Mouse (Mus musculus): ENCODE data around the gene Dusp5.
A peak's percentile ranks its signal among the peaks of the same experiment; 100 is the strongest.
"Not testable (repeated sequence)": the region's sequence is repeated elsewhere in the genome, so short reads cannot be mapped to it uniquely, and the experiment has no call there.

Gene Dusp5

DNA sequence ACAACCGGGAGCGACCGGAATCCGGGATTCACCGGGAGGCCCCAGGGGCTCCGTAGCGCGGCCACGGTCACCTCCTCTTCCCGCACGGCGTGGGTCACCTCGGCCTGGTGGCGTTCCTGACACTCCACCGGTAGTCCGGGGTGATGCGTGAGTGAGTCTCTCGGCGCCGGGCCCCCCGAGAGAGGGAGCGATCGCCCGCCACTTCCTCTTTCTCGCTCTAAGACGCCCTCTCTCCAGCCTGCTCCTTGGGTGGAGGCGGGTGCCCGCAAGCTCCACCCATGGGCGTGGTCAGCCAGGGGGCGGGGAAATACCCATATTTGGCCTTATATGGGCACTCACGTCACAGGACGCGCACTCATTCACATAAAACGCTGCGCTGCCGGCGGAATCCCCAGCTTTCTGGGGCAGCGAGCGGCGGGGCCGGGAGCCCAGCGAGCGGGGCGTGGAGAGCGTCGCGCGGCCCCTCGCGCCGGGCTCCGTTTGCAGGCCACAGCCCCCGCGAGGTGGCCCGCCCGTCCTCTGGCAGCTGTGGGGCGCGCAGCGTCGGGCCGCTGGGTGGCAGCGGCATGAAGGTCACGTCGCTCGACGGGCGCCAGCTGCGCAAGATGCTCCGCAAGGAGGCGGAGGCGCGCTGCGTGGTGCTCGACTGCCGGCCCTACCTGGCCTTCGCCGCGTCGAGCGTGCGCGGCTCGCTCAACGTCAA is at the start of gene Dusp5:
Gene Dusp5 (plus strand): TSS at position 358 of the 703 bp plus-strand sequence.
- no peak for DNase-seq (ENCODE audit: extremely low read depth, low read depth, low spot score)

DNA sequence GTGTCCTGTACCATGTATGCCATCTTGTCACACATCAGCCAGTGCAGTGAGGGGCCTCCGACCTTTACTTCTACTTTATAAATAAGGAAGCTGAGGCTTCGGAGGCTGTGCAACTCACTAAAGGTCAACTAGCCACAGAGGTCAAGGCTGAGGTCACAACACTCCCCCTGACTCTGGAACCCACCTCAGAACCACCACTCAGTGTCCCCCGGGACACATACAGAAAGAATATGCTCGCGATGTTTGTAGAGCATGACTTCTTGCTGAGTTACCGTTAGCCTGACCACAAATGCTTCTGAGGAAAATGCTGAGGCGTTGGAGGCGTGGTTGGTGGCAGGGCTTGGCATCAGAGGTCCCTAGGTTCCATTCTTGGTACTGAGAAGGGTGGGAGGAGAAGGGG is 49.3 kb upstream of the Dusp5 start:
- DNase-seq (ENCODE audit: extremely low read depth, low read depth, low spot score): no peak

DNA sequence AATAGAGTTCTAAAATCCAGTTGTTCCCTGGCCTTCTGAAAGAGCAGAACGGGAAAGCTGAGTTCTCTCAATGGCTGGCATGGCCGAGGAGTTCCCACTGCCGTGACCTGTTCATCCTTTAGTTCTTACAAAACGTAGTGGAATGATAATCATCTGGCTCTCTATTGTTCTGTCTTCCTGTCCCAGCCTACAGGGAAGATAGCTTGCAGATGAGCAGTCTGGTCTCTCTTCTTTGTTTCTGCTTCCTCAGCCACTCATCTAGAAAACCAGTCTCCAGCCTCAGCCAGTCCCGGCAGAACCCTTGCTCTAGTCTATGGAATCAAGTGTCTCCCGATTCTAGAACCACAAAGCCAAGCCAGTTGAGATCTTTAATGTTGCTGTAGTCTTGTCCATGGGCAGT is 46.8 kb upstream of the Dusp5 start:
- no peak for DNase-seq (ENCODE audit: extremely low read depth, low read depth, low spot score)

DNA sequence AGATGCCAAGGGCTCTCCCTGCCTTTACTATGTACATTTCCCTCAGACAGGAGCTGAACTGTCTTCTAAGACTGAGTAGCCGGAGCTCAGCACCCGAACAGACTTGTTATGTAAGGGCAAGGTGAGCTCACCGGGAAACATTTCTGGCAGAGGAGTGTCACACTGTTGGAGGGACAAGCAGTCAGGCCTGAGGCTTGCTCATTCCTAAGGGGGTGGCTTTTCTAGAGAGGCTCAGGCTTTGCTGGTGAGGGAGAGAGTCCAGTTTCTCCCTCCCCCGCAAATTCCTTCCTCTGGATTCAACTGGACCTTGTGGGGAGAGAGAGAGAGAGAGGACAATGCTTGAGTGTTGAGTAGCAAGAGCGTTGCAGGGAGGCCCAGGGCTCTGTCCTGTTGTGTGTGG is 46.4 kb upstream of the Dusp5 start:
- DNase-seq (ENCODE audit: extremely low read depth, low read depth, low spot score): peak; percentile 42

DNA sequence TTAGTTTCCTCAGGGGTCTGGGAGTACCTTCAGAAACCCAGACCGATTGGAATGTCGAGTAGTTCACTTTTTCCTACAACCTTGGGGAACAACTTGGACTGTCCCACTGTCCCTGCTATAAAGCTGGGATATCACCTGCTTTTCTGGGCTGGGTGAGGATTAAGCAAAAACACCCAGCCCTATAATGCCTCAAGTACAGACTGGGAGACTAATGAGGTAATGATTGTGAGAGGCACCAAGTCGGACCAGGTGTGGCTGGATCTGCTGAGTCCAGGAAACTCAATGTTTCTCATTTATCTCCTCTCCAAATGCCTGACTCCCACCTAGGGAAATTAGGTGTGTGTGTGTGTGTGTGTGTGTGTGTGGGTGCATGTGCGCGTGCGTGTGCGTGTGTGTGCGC is 44.9 kb upstream of the Dusp5 start:
- no peak for DNase-seq (ENCODE audit: extremely low read depth, low read depth, low spot score)

DNA sequence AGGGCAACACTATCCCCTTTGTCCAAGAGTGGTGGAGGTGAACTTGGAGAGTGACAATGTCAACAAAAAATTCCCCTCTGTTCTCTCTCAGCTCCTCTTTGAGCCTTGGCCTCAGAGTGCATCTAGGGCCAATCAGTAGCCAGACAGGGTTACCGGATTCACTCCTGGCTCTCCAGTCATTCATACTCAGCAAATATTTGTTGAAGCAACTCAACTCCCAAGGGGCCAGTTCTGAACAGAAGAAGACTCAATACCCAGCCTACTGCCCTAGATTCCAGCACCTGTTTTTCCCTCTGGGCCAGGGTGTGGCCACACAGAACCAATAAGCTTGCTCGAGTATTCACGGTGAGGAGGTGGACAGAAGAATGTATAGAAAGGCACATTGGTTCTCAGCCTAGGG is 44.0 kb upstream of the Dusp5 start:
- DNase-seq (ENCODE audit: extremely low read depth, low read depth, low spot score): no peak

DNA sequence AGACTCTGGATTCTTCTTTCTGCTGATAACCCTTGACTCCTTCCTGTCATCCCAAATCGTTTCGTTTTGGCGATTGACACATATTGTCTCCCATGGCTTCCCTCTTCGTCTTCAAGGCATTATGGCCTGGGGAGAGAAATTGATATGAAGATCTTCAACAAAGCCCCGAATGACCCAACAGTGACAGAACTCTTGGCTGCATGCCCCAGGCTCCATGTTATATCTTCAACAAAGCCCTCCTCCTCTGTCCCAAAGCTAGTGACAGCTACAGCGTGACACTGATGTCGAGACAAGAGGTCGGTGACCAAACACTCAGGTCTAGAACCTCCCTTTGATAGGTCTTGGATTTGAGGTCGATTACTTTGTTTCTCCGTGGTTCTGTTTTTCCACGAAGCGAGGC is 39.7 kb upstream of the Dusp5 start:
- DNase-seq (ENCODE audit: extremely low read depth, low read depth, low spot score): no peak

DNA sequence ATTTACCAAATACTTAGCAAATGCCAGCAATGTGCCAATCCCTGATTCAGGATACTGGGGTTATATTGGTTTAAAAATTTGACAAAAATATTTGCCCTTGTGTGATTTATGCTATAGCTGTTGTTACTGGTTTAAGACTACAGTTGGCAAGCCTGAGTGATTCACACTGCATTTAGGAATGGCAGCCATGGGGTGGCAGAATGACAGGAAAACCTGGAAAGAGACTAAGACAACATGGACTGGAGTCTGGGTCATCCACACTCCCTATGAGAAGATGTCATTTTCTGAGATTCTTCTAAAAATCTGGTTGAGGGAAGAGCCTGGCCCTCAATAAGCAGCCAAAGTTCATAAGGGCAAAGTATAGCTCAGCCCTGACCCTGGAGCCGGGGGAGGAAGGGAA is 39.0 kb upstream of the Dusp5 start:
- DNase-seq (ENCODE audit: extremely low read depth, low read depth, low spot score): no peak

DNA sequence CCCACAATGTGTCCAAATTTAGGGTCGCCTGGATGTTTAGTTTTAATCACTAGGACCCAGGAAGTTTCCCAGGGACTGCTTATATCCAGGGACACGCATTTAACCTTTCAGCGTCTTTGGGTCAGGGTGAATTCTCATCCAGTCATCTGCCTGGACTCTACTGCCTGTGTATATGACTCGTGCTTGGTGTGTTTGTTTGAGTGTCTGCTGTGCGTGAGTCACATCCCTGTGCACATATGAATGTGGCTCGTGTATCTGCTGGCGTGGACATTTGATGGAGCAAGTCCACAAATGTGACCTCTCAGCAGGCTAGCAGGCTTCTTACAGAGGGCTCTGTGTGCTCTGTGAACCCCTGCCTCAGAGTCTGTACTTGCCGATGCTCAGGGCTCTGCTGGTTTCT is 38.0 kb upstream of the Dusp5 start:
- no peak for DNase-seq (ENCODE audit: extremely low read depth, low read depth, low spot score)

DNA sequence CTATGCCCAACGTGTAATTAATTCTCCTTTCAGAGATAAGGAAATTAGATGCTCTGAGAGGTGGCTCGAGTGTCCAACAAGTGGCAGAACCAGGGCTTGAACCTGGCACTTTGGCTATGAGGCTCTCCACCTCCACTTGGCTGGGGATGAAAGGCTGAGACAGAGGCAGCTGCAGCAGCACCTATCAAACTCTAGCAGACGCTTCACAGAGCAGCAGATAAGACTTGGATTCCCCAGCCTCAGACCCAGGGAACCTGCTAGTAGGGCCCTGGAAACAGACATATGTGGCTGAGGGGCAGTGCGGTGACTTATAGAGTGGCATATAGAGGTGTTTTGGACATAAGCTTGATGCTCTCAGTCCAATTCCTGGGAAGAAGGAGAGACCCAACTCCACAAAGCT is 36.4 kb upstream of the Dusp5 start:
- no peak for DNase-seq (ENCODE audit: extremely low read depth, low read depth, low spot score)

DNA sequence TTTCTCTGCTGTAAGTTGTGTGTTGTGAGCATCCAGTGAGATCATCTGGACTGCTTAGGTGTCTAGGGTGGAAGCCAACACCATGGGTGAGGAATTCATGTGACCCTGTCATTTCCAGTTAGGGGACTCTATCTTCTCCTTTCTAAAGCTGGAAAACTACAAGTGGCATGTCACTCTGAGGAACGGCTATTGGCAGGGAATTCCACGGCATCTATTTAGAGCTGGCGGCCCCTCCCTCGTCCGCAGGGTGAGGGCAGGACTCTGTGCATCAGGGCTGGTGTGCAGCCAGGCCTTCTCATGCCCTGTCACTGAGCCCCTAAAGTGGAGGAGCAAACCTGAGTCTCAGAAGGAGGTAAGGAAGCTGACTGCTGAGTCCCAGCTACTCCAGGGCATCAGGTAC is 35.0 kb upstream of the Dusp5 start:
- no peak for DNase-seq (ENCODE audit: extremely low read depth, low read depth, low spot score)

DNA sequence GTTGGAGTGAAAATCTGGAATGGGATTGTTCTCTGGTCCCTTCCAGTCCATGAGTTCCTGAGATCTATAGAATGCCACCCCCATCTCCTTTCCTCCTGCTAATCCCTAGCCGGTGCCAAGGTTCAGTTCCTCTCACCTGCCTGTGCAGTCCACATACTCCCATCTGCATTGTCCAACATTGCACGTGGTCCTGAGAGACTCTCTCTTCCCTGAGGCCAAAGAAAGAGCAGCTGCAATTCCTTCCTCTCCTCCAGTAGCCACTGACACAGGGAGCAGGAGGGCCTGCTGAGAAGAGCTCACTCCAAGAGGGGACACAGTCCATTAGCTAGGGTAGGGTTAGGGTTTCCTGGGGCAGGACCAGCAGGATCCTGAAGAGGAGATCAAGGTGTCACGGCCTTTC is 31.0 kb upstream of the Dusp5 start:
- no peak for DNase-seq (ENCODE audit: extremely low read depth, low read depth, low spot score)

DNA sequence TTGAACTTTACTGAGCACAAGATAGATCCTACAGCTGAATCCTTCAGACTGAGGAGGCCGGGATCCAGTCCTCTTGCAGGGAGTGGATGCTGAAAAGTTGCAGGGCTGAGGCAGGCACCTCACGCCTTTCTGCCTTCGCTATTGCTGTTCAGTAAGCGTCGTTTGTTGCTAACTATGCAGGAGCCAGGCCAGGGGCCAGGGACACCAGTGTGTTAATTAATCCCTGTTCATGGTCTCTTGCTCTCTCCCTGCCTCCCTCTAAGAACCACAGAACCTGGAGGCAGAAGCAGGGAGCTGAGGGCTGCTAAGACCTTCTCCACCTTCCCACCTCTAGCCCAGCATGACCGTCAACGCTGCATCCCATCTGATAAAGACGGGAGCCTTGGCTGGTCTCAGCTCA is 29.9 kb upstream of the Dusp5 start:
- no peak for DNase-seq (ENCODE audit: extremely low read depth, low read depth, low spot score)

DNA sequence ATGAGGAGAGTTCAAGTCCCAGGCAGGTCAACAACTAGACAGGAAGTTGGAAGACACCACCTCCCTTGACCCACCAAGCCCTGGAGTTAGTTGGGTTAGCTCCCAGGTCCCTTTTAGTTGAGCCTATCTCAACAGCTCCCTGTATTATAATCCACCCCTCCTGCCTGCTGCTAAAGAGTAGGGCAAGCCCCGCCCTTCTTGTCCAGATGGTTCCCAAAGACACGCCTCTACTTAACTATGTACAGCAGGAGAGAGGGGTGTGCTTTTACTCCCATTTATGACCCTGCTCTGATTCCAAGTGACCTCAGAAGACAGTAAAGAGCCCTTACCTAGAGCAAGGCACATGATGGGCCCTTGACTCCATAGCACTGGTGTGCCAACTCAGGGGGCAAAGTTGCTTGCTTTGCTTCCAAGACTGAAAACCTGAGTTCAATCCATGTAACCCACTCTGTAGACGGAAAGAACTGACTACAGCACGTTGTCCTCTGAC is 29.4 kb upstream of the Dusp5 start:
- no peak for DNase-seq (ENCODE audit: extremely low read depth, low read depth, low spot score)

DNA sequence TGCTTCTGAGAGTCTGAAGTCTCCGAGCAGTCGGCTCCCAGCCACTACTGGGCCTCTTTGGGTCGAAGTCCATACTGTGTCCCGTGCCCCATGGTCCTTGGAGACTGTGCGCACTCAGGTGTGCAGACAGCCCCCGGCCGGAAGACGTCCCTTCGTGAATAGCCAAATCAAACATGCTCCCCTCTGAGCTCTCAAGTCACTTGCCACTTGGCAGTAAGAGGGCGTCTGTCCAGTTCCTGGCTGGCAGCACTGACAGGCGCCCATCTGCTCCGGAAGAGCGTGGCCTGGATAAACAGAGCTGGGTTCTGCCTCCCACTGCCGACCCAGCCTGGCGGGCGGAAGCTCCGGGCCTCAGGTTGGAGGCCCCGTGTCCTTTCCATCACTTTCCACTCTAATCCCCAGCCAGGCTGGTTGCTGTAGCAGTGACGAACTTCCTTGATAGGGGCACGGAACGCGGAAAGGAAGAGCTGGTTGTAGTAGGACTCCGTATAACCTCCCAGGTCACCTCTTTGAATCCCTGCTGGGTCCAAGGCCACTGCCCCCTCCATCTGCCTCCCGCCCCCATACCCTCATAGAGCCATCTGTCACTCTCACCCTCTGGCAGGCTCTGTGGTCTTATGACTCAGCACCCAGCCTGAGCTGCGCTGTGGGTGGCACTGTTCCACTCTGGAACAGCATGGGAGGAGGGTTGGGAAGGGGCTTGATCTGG is 28.5 kb upstream of the Dusp5 start:
- no peak for DNase-seq (ENCODE audit: extremely low read depth, low read depth, low spot score)

DNA sequence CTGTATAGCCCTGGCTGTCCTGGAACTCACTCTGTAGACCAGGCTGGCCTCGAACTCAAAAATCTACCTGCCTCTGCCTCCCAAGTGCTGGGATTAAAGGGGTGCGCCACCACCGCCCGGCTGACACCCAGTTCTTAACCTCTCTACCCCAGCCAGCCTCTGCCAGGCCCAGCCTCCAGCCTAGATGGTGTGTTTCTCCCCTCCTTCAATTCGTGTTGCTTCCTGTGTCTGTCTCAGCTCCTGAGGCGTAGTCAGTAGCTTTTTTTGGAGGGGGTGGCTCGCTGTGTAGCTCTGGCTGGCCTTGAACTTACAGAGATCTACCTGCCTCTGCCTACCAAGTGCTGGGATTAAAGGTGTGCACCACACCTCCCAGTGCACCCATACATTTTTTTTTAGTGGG is 27.7 kb upstream of the Dusp5 start:
- DNase-seq (ENCODE audit: extremely low read depth, low read depth, low spot score): not testable (repeated sequence)

DNA sequence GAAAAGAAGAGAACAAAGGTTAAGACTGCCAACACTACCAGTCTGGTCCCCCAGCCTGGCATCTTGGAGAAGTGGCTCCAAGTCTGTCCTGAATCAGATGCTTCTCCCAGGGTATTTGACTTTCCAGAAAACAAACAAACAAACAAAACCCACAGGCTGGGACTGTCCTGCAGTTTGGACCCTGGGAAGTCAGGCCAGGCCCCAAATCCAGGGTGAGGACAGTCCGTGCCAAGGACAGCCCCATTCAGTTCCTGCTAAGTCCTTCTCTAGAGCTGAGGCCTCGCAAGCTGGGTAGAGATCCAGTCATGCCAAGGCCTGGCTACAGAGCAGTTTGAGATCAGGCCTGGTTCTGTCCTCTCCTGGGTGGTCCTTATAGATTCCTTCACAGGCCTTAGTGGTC is 27.1 kb upstream of the Dusp5 start:
- no peak for DNase-seq (ENCODE audit: extremely low read depth, low read depth, low spot score)

DNA sequence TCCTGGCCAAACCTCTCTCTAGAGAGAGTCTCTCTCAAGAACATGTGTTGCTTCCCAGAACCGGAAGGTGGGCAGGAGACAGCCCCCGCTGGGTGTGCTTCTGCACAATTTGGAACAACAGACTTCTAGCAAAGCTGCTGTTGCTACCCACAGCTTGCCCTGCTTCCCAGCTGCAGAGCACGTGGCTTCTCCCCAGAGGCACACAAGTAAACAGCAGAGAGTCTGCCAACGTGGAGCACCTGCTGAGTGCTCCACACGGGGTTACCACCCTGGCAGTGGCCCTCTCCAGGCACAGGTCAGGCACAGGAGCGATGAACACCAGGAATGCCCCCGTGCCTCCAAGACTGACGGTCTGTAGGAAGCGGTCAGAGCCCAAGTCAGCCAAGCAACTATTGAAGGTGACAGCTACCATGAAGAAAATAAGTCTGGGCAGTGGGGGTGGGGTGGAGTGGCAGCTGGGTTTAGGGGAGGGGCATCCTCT is 26.0 kb upstream of the Dusp5 start:
- no peak for DNase-seq (ENCODE audit: extremely low read depth, low read depth, low spot score)

DNA sequence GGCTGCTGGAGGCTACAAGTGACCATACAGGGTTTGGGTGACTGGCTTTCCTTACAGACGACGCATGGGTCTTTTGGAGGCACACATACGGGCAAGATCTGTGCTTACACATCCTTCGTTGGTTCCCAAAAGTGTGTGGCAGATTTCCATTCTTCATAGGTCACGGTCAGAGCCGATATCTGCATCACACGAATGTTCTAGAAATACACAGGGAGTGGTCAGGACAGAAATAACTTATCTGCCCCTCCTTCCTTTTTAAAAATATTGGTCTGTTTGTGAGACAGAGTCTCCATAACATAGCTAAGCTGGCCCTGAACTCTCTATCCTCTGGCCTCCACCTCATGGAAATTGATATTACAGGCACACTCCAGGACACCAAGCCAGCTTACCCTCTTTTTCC is 24.7 kb upstream of the Dusp5 start:
- DNase-seq (ENCODE audit: extremely low read depth, low read depth, low spot score): no peak

DNA sequence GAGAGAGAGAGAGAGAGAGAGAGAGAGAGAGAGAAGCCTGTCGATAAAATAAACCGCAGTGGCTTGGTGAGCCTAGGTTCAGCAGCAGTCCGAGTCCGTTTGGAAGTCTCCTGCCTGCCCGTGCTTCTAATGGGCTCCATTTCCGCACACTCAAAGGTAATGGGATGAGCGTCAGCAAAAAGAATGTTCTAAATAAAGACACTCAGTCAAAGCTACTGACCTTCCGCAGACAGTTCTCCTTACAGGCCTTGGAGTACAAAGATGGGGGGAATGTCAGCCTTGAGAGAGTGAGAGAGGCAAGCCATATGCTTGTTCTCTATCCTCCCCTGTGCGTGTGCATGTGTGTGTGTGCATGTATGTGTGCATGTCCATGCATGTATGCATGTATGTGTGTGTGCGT is 23.2 kb upstream of the Dusp5 start:
- no peak for DNase-seq (ENCODE audit: extremely low read depth, low read depth, low spot score)

DNA sequence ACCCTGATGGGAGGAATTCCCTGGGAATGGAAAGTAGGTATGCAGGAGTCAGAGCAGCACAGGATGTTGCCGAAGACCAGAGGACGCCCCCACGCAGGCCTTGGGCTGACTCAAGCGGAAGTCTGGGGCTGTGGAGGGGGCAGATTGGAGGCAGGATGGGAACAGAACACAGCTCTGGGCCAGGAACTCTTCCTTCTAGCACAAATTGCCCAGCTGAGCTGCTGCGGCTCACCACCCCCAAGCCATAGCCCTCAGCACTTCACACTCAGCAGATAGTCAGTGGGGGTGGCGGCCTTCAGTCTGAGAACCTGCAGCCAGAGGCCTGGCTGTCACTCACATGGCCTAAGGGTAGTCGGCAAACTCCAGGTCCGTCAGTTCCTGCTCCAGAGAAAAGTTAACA is 21.4 kb upstream of the Dusp5 start:
- DNase-seq (ENCODE audit: extremely low read depth, low read depth, low spot score): no peak

DNA sequence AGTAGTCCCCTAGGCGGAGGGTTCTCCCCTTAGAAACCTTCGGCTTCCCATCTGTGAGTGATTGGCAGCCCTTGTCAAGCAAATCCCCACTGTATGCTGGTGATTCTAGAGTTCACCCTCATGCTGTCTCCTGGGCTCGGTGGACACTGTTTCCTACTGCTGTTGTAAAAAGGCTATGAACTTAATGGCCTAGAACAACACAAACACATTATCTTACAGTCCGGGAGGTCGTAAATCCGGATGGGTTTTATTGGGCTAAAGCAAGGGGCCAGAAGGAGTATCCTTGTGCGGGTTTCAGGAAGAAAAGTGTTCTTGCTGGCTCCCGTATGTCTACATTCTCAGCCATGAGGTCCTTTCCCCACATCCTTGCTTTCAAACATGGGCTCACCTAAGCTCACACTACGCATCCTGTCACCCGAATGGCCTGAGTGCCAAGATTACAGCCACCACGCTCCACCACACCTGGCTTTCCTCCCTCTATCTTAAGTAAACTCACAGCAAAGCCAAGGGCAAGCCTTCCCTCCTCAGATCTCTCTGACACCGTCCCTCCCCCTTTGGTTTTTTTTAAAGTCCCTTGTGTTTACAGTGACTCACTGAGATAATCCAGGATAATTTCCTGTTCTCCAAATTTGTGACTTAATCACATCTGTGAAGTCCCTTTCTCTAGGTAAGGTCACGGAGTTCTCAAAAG is 17.5 kb upstream of the Dusp5 start:
- no peak for DNase-seq (ENCODE audit: extremely low read depth, low read depth, low spot score)

Measured in fat pad, adult 2 months (tissue).